Mouse (Mus musculus) thymus, adult 2 months (tissue): Measurements from ENCODE around the gene Zer1. TPM values are rescaled to one million over a fixed set of nuclear protein-coding genes. Genes with fewer than 3 reads are reported as not detected.

Experiments
- DNase-seq: peaks from one replicate; pipeline ENCODE4 v3.0.0; 2021
- H3K27ac ChIP-seq: fragments of 200-500 bp; 2 replicates; pipeline ENCODE4 v1.5.1; 2012; ENCODE audit warnings: low read length, control low read depth; ENCODE audit not compliant: control insufficient read depth, insufficient read depth
- H3K27me3 ChIP-seq: fragments of 200-500 bp; 2 replicates; pipeline ENCODE4 v1.6.1; 2012; ENCODE audit warnings: mild to moderate bottlenecking, low read length, moderate library complexity, mixed read lengths; ENCODE audit not compliant: control insufficient read depth, insufficient read depth
- H3K36me3 ChIP-seq: fragments of 200-500 bp; 2 replicates; pipeline ENCODE4 v1.6.1; 2012; ENCODE audit warnings: mild to moderate bottlenecking, low read length, moderate library complexity; ENCODE audit not compliant: control insufficient read depth, insufficient read depth
- H3K4me1 ChIP-seq: fragments of 200-500 bp; replicated peaks from 2 replicates; pipeline ENCODE4 v1.6.1; 2012; ENCODE audit warnings: low read length; ENCODE audit not compliant: control insufficient read depth, insufficient read depth
- H3K4me3 ChIP-seq: fragments of 200-500 bp; 2 replicates; pipeline ENCODE4 v1.5.1; 2012; ENCODE audit warnings: mild to moderate bottlenecking, low read length, control low read depth, moderate library complexity; ENCODE audit not compliant: control insufficient read depth, insufficient read depth
- CTCF ChIP-seq: fragments of 200-500 bp; IDR thresholded peaks from 2 replicates; pipeline ENCODE4 v1.5.1; 2012; ENCODE audit warnings: mild to moderate bottlenecking, control low read depth, low read length, moderate library complexity, borderline replicate concordance; ENCODE audit not compliant: control insufficient read depth, poor library complexity, insufficient read depth; ENCODE audit errors: extremely low read depth
- POLR2A ChIP-seq: fragments of 200-500 bp; IDR thresholded peaks from 2 replicates; pipeline ENCODE4 v1.6.1; 2012; ENCODE audit warnings: mild to moderate bottlenecking, low read length, control low read depth, moderate library complexity; ENCODE audit not compliant: control insufficient read depth, poor library complexity, insufficient read depth; ENCODE audit errors: extremely low read depth
- WGBS: fragments of 180-500 bp; shearing (Covaris S2); methylation state at CpG from one replicate; pipeline ENCODE4 v1.1.7; 2018; 5-methylcytosine and 5-hydroxymethylcytosine counted together
- polyA plus RNA-seq: library from polyadenylated mRNA; depleted of rRNA; stranded (reverse); fragments of >200 nt; gene quantifications from 2 replicates; pipeline ENCODE4 v1.2.3, GENCODE M21; 2012

The Zer1 gene
- polyA plus RNA-seq, 1 experiment = 140 TPM

DNA sequence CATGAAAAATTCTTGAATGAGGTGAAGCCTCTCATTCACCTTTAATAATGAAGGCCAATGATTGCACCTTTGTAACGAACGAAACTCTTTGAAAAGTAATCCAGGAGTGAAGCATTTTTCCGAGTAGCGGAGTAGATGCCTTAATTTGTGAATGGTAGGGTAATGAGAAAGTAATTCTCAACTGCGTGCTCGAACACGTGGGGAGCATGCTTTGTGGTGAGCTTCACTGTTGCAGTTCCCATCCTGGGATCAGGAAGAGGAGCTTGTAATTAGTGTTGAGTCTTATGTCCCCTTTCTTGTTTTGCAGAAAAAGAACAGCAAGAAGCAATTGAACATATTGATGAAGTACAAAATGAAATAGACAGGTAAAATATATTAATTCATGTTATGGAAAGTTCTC is 56.4 kb downstream of the Zer1 start:
- Histone ChIP-seq H3K36me3 (peaks cover 22% of the 10 kb centered on the region), H3K27me3 (no peaks in the 10 kb centered on the region), H3K27ac (no peak overlapping the region), H3K4me3 (no peak overlapping the region), H3K4me1 (peaks cover 14% of the 10 kb centered on the region)
- TF ChIP-seq POLR2A (no peak), CTCF (no peak)
- DNase-seq = no peak
- 14% methylated on average over 7 of the region's 7 CpGs for WGBS

DNA sequence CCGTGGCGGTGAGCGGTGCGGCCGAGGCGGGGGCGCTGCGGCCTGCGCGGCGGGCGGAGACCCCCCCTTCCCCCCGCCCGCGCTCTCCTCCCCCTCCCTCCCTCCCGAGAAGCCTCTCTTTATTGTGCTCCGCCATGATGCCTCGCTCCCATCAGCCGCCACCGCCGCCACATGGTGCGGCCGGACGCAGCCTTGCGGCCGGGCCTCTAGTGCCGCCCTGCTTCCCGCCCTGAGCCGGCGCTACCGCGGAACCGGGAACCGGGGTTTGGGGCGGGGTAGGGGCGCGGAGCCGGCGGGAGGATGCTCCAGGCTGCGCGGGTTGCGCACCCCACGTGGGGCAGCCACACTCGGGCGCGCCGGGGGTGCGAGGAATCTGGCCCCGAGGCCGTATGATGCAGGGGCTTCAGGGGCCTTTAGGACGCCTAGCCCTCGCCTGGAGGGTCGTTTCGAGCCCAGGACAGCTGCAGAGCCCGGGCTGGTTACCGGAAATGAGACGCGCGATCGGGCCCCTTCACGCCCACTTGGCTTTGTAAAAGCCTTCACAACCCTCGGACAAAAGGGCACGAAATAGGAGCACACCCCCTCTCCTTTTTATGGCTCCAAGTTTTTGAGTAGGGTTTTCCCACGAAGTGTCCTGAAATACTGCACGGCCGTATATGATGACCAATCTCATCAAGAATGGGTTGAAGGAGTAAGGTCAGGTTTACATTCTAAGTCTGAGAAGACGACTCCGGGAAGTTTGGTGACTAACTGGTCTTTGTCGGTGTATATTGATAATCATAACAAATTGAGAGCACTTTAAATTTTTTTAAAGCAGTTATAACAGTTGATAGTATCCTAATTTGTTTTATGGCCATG is 57.1 kb downstream of the Zer1 start:
- Histone ChIP-seq H3K27me3 (no peaks in the 10 kb centered on the region), H3K4me3 (peak overlapping the region; percentile 55), H3K27ac (no peak overlapping the region), H3K36me3 (peaks cover 22% of the 10 kb centered on the region), H3K4me1 (peaks cover 20% of the 10 kb centered on the region)
- peak; percentile 59 for DNase-seq
- WGBS = under 1% methylated on average over 62 of the region's 69 CpGs
- TF ChIP-seq CTCF (0 out of 2 replicates have a peak, but pooled peaks have one; percentile 22), POLR2A (no peak)

DNA sequence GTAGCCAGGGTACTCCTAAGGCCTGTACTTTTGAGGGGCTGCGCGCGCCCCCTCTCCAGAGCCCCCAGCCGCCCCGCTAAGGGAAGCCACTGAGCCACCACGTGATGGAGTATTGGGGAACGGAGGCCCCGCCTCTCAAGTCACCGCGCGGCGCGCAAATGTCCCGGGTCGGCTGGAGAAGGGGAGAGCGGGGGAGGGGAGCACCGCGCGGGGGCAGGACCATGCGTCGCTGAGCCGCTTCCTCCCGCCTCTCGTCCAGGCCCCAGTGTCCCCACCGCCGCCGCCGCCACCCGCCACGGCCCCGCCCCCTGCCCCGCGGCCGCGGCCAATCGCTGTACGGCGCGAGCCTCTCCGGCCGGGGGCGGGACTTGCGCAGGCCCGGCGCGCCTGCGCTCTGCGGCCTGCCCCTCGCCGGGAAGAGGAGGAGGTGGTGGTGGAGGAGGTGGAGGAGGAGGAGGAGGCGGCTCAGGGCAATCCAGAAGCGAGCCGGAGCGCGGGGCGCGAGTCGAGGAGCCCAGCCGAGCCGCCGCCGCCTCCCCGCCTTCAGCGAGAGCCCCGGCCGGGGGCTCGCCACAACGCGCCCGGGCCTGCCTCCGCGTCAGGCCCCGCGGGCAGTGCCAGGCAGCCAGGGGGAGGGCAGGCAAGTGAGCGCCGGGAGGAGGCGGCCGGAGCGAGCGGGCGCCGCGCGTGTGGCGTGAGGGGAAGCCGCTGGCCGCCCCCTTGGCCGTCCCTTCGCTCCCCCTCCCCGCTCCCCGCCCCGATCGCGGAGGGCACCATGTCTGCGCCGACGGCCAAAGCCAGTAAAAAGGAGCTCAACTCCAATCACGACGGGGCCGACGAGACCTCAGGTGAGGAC is 58.1 kb downstream of the Zer1 start:
- TF ChIP-seq POLR2A = peak; percentile 79; the same call in 1 of the 2 replicates
- TF ChIP-seq CTCF = 0 out of 2 replicates have a peak, but pooled peaks have one; percentile 18
- peak overlapping the region; percentile 55 for H3K4me3 ChIP-seq
- H3K27me3 ChIP-seq = no peaks in the 10 kb centered on the region
- DNase-seq = peak; percentile 93
- peaks cover 24% of the 10 kb centered on the region for H3K4me1 ChIP-seq
- WGBS = under 1% methylated on average over 93 of the region's 101 CpGs
- peak overlapping the region; percentile 53 for H3K27ac ChIP-seq
- peaks cover 22% of the 10 kb centered on the region for H3K36me3 ChIP-seq

DNA sequence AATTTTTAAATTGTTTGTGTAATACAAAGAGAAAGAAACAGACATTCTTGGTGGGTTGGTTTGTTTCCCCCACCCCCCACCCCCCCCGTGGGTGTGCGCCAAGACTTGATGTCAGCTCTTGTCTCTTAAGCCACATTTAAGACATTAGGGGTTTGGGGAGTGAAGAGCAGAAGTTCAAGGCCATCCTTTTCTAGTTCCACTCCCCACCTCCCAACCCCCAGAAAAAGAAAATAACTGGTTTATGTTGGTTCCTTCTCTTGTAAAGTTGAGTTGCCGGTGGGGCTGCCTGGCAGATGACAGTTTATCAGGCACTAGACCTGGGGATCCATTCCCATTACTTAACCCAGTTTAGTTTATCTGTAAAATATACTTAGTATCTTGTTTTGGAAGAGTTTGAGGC is 60.1 kb downstream of the Zer1 start:
- WGBS = 11% methylated on average over 3 of the region's 3 CpGs
- peaks cover 8% of the 10 kb centered on the region for H3K36me3 ChIP-seq
- H3K27ac ChIP-seq = no peak overlapping the region
- peaks cover 26% of the 10 kb centered on the region for H3K4me1 ChIP-seq
- H3K4me3 ChIP-seq = no peak overlapping the region
- no peaks in the 10 kb centered on the region for H3K27me3 ChIP-seq
- TF ChIP-seq CTCF (no peak), POLR2A (no peak)
- no peak for DNase-seq

DNA sequence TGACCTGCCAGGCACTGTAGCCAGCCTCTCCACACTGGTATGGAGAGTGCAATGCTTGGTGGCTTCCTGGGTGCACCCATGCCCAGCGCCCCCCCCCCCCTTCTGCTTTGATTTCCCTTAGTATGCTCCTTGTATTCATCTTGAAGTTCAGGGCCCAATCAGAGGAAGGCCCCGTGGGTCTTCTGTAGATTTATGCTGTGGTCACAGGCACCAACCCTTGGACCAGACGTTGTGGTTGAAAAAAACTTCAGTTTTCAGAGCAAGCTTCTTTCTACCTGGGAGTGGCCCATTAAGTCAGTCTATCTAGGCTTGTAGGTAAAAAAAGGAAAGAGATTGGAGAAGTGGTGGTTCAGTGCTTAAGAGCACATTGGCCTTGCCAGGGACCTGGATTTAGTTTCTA is 60.6 kb downstream of the Zer1 start:
- Histone ChIP-seq H3K27ac (peak overlapping the region; percentile 60; the same call in 1 of the 2 replicates), H3K36me3 (peaks cover 4% of the 10 kb centered on the region), H3K4me1 (peaks cover 26% of the 10 kb centered on the region), H3K4me3 (peak overlapping the region; percentile 80; the same call in 1 of the 2 replicates), H3K27me3 (no peaks in the 10 kb centered on the region)
- WGBS = 4% methylated on average over 2 of the region's 3 CpGs
- TF ChIP-seq POLR2A (no peak), CTCF (no peak)
- DNase-seq = no peak

DNA sequence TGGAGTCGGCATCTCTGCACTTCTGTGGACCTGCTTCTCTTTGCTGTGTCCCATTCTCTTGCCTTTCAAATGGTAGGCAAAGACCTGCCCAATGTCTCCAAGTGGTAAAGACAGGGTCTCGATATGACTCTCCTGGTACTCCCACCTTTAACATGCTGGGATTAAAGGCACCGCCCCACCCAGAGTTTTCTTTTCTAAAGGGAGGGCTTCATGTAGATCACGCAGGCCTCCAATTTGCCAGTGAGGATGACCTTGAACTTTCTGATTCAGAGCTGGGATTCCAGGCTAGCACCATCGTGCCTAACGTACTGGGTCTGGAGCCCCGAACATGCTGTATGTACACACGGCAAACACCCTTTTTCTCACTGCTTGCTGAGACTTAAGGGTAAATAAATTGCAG is 61.1 kb downstream of the Zer1 start:
- Histone ChIP-seq H3K27me3 (no peaks in the 10 kb centered on the region), H3K4me1 (peaks cover 26% of the 10 kb centered on the region), H3K36me3 (no peaks in the 10 kb centered on the region; the same call in 1 of the 2 replicates), H3K27ac (peak overlapping the region; percentile 60), H3K4me3 (peak overlapping the region; percentile 80)
- 9% methylated on average over 8 of the region's 8 CpGs for WGBS
- no peak for DNase-seq
- no peak for TF ChIP-seq POLR2A
- no peak for TF ChIP-seq CTCF
